Mouse (Mus musculus) embryo, embryonic 11.5 days (tissue): ENCODE data around the gene Gjb3.

Source experiments
- DNase-seq: peaks from one replicate; pipeline ENCODE4 v3.0.0-alpha.2; 2012; ENCODE audit warnings: low read depth, low spot score

Gjb3 gene

DNA sequence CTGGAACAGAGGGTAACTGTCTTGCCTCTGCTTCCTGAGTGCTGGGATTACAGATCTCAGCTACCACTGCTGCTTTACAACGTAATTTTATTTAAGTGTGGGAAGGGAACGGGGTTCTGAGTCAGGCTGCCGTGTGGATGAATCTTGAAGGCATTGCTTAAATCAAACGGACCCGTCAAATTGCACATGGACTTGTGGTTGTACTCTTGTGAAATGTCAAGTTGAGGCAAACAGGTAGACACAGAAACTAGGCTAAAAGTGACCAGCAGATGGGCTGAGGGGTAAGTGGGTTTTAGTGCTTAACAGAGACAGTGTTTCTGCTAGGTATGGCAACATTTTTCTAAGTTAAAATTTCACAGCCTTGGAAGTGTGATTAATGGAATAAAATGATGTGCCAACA is 7.0 kb upstream of the Gjb3 start:
- no peak for DNase-seq

DNA sequence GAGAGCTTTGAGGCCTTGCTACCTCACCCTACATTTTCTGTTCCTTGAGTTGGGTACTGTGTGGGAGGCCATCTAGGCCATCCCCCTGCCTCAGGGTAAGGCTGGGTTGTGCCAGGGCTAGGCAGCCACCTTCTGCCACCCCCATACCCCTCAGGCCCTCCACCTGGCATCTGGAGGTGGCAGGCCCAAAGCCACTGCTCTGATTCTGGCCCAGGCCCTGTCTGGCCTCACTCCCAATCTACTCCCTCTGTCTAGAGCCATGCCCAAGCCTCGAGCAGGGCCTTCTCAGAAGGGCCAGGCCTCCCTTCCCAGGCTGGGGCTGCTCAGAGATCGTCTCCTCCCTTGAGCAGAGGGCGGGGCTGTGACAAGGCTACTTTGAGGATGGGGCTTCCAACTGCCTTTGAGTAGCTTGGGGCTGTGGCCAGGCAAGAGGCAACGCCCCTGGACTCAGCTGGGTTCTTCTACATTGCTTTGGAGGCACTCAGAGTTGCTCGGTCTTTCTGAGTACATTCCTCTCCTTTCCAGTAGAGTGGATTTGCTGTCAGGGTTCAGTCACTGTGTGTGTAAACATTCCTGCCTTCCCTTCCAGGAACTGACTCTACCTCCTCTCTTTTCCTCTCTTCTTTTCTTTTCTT is 4.3 kb upstream of the Gjb3 start:
- no peak for DNase-seq

DNA sequence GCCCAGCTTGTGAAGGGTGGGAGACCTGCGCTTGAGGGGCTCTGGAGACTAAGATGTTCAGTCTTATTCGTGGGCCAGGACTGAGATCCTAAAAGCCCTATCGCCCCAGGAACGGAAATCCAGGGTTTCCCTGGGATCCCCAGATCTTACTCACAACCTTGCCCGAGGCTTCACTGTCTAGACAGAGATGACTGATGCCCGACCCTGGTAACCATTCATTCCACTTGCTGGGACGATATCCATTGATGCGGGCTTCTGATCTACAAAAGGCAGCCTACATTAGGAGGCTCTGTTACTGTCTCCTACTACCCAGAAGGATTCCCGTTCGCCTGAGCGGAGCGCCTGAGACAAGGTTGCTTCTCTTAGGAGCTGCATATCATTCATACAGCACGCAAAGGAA is 527 bp upstream of the Gjb3 start:
- no peak for DNase-seq

DNA sequence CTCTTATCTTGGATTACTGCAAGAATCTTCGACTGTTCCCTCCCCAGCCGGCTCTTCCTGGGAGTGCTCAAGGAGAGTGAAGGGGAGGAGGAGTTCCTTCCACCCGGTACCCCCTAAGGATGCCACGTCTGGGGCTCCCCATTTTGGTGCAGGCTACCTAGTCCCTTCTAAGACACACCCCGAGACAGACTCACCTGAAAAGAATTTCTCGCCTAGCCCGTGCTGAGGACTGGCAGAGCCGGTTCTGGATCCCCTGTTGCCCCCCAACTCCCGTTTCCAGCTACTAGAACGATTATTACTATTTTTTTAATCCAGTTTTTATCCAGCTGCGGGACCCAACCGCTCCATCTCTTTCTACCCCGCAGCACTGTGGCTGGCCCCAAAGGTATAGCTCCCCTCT is 893 bp downstream of the Gjb3 start:
- no peak for DNase-seq

DNA sequence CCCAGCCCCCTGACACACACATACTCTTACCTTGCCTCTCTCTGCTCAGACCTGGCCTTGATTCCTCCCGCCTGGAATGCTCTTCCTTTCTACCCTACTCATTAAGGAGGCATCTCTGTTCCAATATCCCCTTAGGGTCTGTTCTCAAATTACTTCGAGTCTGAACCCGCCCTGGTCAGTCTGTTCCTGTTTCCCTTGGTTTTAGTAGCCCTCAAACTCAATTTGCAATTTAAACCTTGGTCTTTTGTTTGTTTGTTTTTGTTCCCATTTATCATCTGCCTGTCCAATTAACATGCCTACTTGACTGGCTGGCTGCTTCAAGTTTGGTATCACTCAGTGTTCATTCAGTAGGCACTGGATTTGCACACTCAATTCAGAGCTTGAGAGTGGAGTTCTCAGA is 1.6 kb downstream of the Gjb3 start:
- DNase-seq, result no peak

DNA sequence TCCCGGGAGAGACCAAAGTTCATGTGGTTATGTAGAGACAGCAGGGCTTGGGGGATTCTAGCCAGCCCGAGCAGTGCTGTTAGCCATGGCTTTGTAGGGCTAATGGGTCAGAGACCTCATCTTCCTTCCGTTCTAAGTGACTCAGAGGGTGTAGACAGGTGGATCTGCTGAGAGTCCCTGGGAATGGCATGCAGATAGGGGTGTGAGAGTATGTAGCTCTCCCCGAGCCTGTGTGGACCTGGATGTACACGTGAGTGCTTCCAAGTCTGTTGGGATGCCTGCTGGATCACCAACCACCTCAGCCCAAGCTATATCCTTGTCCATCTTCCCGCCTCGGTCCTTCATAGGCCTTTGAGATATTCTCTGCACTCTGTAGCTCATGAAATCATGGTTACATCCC is 2.3 kb downstream of the Gjb3 start:
- DNase-seq, result no peak

DNA sequence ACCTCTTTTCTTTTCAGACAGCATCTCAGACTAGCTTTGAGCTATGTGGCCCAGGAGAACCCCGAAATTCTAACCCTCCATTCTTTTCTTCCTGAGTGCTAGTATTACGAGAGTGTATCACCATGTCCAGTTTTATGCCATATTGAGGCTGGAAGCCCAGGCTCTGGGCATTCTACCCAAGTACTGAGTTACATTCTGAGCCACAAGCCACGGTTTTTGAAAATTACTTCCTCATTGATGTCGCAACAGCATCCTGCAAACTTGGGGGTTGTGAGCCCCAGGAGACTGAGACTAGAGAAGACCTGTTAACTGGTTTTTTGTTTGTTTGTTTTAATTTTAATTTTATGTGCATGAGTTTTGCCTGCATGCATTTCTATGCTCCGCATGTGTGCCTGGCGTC is 2.9 kb downstream of the Gjb3 start:
- no peak for DNase-seq

DNA sequence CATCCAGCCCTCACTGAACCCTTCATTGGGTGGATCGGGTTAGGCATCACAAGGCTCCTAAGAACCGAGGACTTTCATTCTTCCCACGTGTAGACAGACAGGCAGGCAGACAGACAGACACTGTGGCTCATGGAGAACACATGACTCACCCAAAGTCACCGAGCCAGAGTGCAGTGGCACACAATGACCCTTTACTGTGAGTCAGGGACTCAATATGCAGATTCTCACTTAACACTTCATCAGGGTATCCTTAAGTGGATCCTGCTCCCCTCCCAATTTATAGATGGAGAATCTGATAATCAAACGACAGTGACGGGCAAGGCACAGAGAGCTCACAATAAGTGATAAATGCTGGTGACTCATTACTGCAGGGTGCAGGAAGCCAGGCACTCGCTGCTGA is 3.4 kb downstream of the Gjb3 start:
- DNase-seq, result no peak

DNA sequence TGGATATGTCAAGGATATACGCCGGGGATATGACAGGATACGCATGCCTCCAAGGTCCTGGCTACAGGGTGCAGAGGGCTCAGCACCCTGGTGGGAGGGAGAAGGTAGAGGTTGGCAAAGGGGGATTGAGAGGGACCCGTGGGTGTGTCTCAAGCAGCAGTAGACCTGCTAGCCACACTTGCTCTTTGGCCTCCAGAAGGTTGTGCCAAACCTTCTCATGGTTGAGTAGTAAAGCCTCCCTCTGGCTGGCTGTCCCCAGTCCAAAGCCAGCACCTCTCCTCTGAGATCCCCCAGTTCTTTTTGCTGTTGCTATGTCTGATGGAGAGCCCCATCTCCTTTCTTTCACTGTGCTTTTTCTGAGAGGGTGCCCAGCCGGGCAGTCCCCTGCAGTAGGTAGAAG is 5.4 kb downstream of the Gjb3 start:
- DNase-seq, result no peak

DNA sequence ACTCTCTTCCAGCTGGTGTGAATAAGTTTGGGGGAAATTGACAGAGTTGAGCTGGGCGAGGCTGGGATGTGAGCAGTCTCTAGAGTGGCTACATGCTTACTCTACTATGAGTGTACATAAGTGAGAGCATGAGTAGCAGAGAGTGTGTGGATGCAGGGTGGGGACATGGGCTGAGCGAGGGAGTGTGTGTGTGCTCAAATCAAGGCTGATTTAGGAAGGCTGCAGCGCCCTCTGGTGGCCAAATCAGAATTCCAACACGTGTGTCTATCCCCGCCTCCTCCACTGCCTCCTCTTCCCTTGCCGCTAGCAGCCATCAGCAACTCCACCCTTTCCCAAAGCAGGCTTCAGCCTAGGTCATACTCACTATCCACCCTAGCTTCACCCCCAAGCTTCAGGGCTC is 5.9 kb downstream of the Gjb3 start:
- DNase-seq, result peak; percentile 68

DNA sequence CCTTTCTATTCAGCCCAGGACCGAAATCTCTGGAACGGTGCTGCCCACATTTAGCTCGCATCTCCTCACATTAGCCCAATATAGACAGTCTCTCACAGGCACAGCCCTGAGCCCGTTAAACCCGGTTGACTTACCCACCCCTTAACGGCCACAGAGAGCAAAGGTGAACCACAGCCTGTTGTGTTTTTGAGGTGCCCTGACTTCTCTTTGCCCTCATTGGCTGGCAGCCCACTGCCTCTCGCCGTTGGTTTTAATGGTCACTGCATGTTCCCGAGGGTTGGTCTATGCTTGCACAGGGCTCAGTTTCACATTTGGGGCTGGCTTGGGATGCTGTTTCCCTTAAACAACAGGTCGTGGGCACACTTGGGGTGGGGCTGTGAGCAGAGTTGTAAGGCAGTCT is 6.3 kb downstream of the Gjb3 start:
- no peak for DNase-seq

DNA sequence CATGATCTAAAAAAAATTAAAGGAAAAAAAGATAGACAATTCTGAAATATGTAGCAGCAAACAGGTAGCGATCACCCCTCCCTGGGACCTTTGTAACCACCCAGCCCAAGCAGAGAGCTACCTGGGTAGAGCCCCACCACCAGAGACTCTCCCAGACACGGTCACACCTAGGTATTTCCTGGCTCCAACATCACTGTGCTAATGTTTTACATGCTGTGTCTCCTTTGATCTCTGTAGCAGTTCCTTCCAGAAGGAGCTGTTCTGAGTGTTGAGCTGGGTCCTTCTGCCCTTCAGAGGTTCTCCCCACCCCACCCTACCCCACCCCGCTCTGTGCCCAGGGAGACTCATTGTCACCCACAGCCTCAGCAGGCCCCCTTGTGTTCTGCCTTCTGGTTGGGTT is 7.0 kb downstream of the Gjb3 start:
- no peak for DNase-seq

DNA sequence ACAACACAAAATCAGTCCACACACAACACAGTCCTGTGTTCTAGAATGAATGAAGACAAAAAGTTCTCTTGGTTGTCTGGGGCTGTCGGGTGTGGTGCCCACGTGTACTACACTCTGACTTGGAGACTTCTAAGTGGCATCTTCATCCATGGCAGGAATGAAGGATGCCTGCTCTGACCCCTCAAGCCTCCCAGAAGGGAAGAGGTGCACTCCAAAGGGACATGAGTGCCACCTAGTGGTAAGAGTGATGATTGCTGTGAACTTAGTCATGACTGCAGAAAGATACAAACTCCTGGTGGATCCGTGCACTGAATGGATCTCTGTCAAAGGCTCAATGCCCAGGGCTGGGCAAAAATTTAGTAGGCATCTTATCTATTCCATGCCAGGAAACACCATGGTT is 11.0 kb downstream of the Gjb3 start:
- peak; percentile 69 for DNase-seq

DNA sequence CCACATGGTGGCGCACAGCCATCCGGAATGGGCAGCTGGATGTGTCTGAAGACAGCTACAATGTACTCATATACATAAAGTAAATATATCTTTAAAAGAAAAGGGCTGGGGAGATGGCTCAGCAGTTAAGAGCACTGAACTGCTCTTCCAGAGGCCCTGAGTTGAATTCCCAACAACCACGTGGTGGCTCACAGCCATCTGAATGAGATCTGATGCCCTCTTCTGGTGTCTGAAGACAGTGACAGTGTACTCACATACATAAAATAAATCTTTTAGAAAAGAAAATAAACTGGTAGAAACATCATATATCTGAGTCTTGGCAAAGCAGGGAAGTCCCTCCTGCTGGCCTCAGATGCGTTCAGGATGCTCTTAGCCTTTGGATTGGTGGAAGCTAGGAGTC is 13.5 kb downstream of the Gjb3 start:
- DNase-seq, result no peak

DNA sequence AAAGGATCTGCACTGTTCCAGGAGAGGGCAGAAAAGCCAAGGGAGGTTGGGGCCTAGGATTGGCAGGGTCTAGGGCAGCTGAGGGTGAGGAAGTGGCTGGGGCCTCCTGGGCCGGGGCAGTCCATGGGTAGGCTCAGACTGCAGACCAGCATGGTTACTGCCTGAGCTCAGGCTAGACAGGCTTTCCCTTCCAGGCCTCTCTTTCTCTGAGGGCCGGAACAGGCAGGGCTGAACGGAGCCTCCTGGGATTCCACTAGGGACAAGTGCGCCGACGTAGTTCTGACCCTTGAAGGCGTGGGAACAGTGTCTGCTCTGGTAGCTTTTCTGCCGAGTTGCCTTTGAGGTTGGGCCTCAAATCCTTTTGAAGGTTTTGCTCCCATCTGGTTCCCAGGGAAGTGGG is 14.9 kb downstream of the Gjb3 start:
- no peak for DNase-seq

DNA sequence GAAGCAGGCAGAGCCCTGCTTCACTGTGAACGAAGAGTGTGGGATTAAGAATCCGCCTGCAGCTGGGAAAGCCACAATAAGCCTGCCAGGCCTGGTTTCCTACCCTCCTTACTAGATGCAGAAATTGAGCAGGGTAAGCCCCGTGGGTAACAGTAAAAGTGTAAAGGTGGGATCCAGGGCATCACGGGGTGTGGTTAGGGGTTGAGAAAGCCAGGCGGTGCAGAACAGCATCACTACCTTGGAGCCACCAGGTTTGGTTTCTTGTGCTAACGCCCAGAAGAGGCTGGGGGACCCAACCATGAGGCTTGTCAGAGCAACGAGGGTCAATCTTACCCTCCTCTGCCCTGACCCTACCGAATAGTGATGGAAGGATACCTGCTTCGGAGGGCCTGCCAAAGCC is 16.1 kb downstream of the Gjb3 start:
- DNase-seq, result no peak

DNA sequence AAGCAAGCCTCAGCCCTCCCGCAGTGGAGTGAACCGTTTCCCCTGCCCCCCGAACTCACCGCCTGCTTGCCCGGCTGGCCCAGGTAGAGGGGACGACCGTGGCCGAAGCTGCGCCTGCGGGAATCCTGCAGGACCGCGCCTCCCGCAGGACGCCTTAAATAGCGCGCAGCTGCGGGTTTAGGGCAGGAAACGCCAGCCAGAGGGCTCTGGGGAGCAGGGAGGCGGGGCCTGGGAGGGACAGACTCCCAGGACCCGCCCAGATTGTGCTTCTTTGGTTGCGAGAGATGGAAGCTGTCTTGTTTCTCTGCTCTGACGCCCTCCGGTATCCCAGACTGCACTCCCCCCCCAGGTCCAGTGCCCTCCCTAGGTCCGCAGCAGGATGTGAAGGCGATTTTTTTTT is 16.8 kb downstream of the Gjb3 start, which contains the start of gene Gja4:
TSS of gene Gja4 (minus strand) at position 179 of the 400 bp plus-strand sequence.
- DNase-seq, result peak; percentile 55

DNA sequence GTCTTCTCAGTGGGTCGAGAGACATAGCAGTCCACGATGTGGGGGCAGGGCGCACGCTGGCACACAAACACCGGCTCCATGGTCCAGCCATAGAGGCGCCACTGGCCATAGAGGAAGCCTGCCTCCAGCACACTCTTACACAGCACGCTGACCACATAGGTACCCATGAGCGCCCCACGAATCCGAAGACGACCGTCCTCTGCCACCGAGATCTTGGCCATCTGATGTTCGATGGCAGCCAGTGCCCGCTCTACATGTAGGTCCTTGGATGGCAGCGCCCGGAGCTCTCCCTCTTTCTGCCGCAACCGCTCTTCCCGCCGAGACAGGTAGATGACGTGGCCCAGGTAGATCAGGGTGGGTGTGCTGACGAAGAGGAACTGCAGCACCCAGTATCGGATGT is 18.3 kb downstream of the Gjb3 start:
- no peak for DNase-seq

DNA sequence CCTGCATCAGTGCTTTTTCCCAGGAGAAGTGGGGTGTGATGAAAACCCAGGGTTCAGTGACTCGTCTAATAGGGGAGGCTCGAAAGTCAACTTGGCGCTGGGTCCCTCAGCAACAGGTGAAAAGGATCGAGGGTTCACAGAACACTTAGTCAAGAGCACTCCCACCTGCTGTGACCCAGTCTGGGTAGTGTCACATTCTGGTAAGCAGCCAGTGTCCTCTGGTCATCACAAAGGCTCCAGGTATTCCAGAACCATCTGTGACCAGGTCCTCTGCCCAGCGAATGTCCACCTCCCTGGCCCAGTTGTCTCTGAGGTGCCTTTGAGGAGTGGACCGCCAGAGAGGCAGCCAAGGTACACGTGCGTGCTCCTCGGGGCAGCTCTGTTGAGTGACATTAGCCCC is 19.1 kb downstream of the Gjb3 start:
- DNase-seq, result no peak

DNA sequence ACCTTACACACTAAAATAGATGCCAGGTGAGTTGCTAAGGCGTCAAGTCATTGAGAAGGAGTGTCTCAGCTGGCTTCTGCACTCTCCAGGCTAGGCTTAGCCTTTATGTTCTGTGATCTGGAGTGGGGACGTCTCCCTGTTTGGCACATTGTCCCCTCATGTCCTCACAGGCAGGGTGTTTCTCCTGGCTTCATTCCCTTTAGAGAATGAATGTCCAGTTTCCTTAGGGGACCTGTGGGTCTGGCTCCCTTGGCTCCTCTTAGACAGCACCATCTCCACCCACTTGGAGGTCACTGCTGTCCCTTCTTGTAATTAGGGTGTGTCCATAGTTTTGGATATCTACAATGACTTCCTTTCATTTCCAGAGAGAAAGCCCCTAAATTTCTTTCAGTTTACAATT is 23.7 kb downstream of the Gjb3 start:
- DNase-seq, result no peak

DNA sequence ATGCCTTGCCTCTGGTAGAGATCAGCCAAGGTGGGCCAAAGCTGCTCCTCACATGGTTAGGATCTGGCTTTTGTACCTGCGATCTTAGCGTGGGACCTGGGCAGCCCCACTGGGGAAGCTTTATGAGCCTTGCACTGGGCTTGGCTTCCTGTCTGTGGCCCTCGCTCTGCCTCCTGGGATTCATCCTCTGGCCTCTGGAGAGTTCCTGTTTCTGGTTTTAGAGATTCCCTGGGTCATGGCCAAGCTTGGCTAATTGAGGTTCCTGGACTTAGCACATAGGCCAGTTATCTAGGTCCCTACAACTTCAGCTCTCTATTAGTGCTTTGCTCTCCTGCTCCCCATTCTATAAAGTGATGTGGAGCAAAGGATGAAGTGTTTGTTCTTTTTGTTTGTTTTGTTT is 26.8 kb downstream of the Gjb3 start:
- DNase-seq, result no peak

DNA sequence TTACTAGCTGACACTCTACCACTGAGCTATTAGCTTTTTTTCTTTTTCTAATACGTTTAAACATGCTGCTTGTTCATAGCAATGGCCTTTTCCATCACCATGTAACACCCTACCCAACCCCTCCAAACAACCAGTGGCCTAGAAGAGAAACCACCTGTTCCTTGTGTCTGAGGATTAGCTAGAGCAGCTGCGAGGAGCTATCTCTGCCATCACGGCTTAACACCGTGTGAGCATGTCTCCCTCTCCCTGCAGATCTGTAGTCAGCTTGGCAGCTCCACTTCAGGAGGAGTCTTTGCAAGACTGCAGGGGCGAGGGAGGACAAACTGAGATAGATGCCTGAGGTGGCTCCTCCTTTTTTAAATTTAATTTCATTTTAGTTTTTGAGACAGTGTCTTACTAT is 30.1 kb downstream of the Gjb3 start:
- no peak for DNase-seq

DNA sequence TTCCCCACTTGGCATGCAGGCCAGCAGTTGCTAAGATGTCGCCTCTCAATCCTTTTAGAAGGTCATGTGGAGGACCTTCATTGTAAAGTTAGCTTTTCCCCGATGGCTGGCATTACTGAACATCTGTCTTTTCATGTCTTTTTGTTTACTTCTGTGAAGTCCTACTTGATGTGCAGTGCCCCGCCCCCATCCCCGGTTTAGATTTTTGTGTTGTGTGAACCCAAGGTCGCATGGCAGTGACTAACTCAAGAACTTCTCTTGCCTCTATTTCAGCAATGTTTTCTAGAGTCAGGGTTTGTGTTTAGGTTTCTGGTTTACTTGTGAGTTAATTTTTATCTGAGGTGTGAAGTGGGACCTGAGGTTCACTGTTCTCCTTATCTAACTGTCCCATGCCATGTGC is 38.0 kb downstream of the Gjb3 start:
- DNase-seq, result no peak

DNA sequence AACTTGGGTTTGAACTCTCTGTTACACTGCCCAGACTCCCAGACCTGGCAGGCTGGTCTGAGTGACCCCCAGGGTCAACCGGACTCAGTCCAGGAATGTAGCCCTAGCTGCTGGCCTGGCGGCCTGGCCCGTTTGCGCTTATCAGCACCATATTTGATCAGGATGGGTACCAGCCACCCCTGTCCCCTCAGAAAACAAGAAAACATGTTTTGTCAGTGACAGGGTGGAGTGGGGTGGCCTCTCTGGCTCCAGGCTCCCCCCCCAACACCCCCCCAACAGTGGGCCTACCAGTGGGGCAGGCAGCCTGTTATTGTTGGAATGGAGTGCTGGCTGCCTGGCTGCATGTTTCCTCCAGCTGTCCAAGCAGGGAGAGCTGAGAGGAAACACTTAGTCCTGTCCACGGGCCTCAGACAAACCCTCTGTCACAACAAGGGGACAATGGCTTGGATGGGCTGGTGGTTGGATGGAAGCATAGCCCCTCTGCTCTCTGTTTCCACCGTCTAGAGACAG is 41.5 kb downstream of the Gjb3 start:
- no peak for DNase-seq
